Mouse (Mus musculus) kidney, adult 2 months (tissue): ENCODE measurements around the gene Slc25a40.
A peak's percentile ranks its signal among the peaks of the same experiment; 100 is the strongest.

ENCODE experiments used
- CTCF ChIP-seq: fragments of 200-500 bp; conservative IDR thresholded peaks from 2 replicates; pipeline ENCODE4 v1.5.1; 2011; ENCODE audit warnings: low read depth, mild to moderate bottlenecking, control low read depth, low read length, moderate library complexity, mixed read lengths; ENCODE audit not compliant: insufficient read depth, insufficient read length
- POLR2A ChIP-seq: fragments of 200-500 bp; IDR thresholded peaks from one replicate; pipeline ENCODE4 v1.6.1; 2011; ENCODE audit warnings: low read depth, low read length, control low read depth

- TF ChIP-seq POLR2A, result peak; percentile 31
- no peak for TF ChIP-seq CTCF
These were observed at the start of gene Slc25a40, which contains the start of gene Dbf4 for GRCm38 (mm10) chr5:8422157-8422931.
